Mouse (Mus musculus) adrenal gland, postnatal 25 days (tissue): ENCODE data around the gene Gm5065. TPM values are rescaled to one million over a fixed set of nuclear protein-coding genes. Genes with fewer than 3 reads are reported as not detected.

Experiments
- DNase-seq: peaks from one replicate; pipeline ENCODE4 v3.0.0; 2021; ENCODE audit warnings: mixed read lengths
- long read RNA-seq: library from polyadenylated mRNA; stranded (forward); transcript quantifications from one replicate; pipeline ENCODE4 v2.0.0, GENCODE M21; 2021
- total RNA-seq: library from RNA; stranded (reverse); gene quantifications from 2 replicates; pipeline ENCODE4 v1.2.3, GENCODE M21; 2021

The Gm5065 gene
- total RNA-seq, result not detected in 2 replicates
- long read RNA-seq, result 0 reads

GRCm38 (mm10) chr7:5350237-5350636 is at the start of gene Gm5065:
TSS of gene Gm5065 (plus strand) at chr7:5350537.
- DNase-seq, result no peak

- DNase-seq, result no peak
Observed at GRCm38 (mm10) chr7:5327511-5327910, 22.8 kb upstream of the Gm5065 start.

GRCm38 (mm10) chr7:5350935-5351334 is 598 bp downstream of the Gm5065 start, which contains the start of gene Nlrp2:
TSS of gene Nlrp2 (minus strand) at chr7:5351035.
- no peak for DNase-seq

- no peak for DNase-seq
Observed at GRCm38 (mm10) chr7:5363599-5363998, 13.3 kb downstream of the Gm5065 start.

GRCm38 (mm10) chr7:5366724-5367123 is 16.4 kb downstream of the Gm5065 start:
- DNase-seq, result no peak

- no peak for DNase-seq
Observed at GRCm38 (mm10) chr7:5406201-5406600, 55.9 kb downstream of the Gm5065 start.

Other genes with a start within 250 kb of the Gm5065 start
- gene Rfpl4, start 233.6 kb upstream of the Gm5065 start, total RNA-seq, result not detected in 2 replicates
- 1.3 and 1.7 TPM in 2 replicates for gene Rasl2-9, start 224.6 kb upstream of the Gm5065 start, total RNA-seq
- gene Vmn1r55, start 200.9 kb upstream of the Gm5065 start, total RNA-seq, result not detected in 2 replicates
- not detected in 2 replicates for gene Vmn1r56, start 153.8 kb upstream of the Gm5065 start, total RNA-seq
- gene Vmn1r57, start 132.0 kb upstream of the Gm5065 start, total RNA-seq, result not detected in 2 replicates
- gene Nlrp2, start 498 bp downstream of the Gm5065 start, total RNA-seq, result not detected in 2 replicates
- not detected in 2 replicates for gene Vmn1r58, start 62.9 kb downstream of the Gm5065 start, total RNA-seq
- not detected in 2 replicates for gene Vmn1r59, start 106.2 kb downstream of the Gm5065 start, total RNA-seq
- not detected in 2 replicates for gene Vmn2r28, start 143.4 kb downstream of the Gm5065 start, total RNA-seq
- not detected in 2 replicates for gene Vmn1r60, start 196.8 kb downstream of the Gm5065 start, total RNA-seq